Mouse (Mus musculus): Measurements from ENCODE around the gene Runx1. TPM values are rescaled to one million over a fixed set of nuclear protein-coding genes. Genes with fewer than 3 reads are reported as not detected.

The Runx1 gene
- polyA plus RNA-seq, 1 experiment from 2014 or later: 4.6 TPM

DNA sequence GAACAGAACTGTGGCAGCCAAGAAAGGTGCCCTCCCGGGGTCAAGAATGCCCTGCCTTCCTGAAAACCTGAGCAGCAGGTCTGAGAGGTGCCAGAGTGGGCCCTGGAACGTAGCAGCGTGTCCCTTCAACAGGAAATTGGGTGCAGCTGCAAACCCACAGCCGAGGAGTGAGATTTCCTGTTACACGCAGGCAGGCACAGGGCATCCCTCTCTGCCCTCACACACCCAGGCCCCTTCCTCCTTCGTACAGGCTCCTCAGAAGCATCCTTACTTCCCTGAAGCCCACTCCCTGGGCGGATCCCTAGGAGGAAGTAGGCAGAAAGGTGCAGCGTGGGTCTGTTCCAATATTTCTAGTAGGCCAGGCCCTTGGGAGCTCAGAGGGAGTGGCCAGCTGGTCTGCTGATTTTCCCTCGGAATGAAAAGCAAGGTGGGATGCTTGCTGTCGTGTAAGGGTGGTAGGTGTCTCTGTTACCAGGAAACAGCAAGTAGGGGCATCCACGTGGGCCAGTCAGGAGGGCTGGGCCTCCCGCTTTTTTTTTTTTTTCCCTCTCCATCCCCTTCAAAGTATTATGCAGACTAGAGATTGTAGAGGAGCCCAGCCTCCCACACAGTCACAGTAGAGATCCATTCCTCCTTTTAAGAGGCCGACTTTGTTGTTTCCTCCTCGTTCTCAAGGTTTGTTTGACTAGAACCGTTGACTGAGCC is 181.1 kb downstream of the Runx1 start:
- no peaks in the 10 kb centered on the region for H3K4me1 ChIP-seq (ENCODE audit: insufficient read depth)
- 0 out of 2 replicates have a peak overlapping the region, but pooled peaks have one; percentile 11 for H3K27ac ChIP-seq (ENCODE audit: low read depth)
- no peak overlapping the region for H3K4me3 ChIP-seq (ENCODE audit: low read depth, low read length)
- TF ChIP-seq CTCF (IDR thresholded peaks at IDR 0.05; ENCODE audit: low read depth) (no peak), EP300 (IDR thresholded peaks at IDR 0.05; ENCODE audit: low read depth) (no peak)
- no peaks in the 10 kb centered on the region for H3K9me3 ChIP-seq (ENCODE audit: low read length)
- 37% methylated on average over 15 of the region's 15 CpGs for WGBS (ENCODE audit: insufficient replicate concordance)
- no peaks in the 10 kb centered on the region for H3K27me3 ChIP-seq (ENCODE audit: insufficient read depth, low read length)
- H3K4me2 ChIP-seq (ENCODE audit: low read depth, low read length): no peak overlapping the region
- no peaks in the 10 kb centered on the region for H3K36me3 ChIP-seq (replicated peaks; ENCODE audit: insufficient read depth, low read length)
- no peak overlapping the region for H3K9ac ChIP-seq (replicated peaks)
- no peak for ATAC-seq
- DNase-seq: peak; percentile 26

DNA sequence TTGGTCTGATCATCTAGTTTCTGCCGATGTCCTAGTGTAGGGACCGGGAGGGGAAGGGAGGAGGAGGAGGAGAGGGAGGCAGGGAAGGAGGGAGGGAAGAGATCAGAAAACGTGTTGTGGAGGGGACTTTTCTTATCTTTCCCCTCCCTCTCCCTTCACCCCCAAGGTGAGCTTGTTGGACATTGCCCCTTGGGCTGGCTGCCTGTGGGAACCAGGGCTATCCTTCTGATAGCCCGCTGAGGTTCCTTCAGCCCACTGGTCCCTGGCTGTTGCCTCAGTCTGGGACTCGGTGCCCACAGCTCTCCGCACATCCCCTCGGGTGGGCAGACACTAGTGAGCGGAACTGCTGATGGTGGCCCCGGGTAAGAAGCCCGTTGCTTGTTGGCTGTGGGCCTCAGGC is 181.6 kb downstream of the Runx1 start:
- Histone ChIP-seq H3K4me1 (ENCODE audit: insufficient read depth) (no peaks in the 10 kb centered on the region), H3K4me3 (ENCODE audit: low read depth, low read length) (no peak overlapping the region), H3K9ac (replicated peaks) (no peak overlapping the region), H3K4me2 (ENCODE audit: low read depth, low read length) (no peak overlapping the region), H3K27ac (ENCODE audit: low read depth) (0 out of 2 replicates have a peak overlapping the region, but pooled peaks have one; percentile 11), H3K27me3 (ENCODE audit: insufficient read depth, low read length) (no peaks in the 10 kb centered on the region), H3K9me3 (ENCODE audit: low read length) (no peaks in the 10 kb centered on the region), H3K36me3 (replicated peaks; ENCODE audit: insufficient read depth, low read length) (no peaks in the 10 kb centered on the region)
- DNase-seq (no peak), ATAC-seq (no peak)
- 61% methylated on average over 10 of the region's 10 CpGs for WGBS (ENCODE audit: insufficient replicate concordance)
- TF ChIP-seq CTCF (IDR thresholded peaks at IDR 0.05; ENCODE audit: low read depth): no peak
- no peak for TF ChIP-seq EP300 (IDR thresholded peaks at IDR 0.05; ENCODE audit: low read depth)

DNA sequence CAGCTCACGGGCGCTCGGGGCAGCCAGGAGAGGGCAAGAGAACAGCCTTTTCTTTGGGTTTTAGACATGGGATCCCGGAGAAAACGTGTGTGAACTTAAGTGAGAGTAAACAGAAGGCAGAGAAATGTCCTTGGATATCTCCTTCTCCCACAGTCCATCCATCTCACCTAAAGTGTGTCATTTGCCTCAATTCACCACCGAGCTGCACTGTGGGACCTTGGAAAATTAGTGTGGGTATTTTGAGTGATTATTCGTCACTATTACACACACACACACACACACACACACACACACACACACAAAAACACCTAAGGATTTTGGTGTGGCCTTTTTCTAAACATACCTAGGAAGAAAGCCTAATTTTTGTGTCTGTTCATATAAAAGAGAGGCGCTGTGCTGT is 183.7 kb downstream of the Runx1 start:
- 85% methylated on average over 8 of the region's 8 CpGs for WGBS (ENCODE audit: insufficient replicate concordance)
- no peak for DNase-seq
- no peak overlapping the region for H3K9ac ChIP-seq (replicated peaks)
- TF ChIP-seq CTCF (IDR thresholded peaks at IDR 0.05; ENCODE audit: low read depth) (peak; percentile 7; the same call in 1 of the 2 replicates), EP300 (IDR thresholded peaks at IDR 0.05; ENCODE audit: low read depth) (no peak)
- no peaks in the 10 kb centered on the region for H3K27me3 ChIP-seq (ENCODE audit: insufficient read depth, low read length)
- no peaks in the 10 kb centered on the region for H3K4me1 ChIP-seq (ENCODE audit: insufficient read depth)
- H3K36me3 ChIP-seq (replicated peaks; ENCODE audit: insufficient read depth, low read length): no peaks in the 10 kb centered on the region
- no peaks in the 10 kb centered on the region for H3K9me3 ChIP-seq (ENCODE audit: low read length)
- H3K4me2 ChIP-seq (ENCODE audit: low read depth, low read length): no peak overlapping the region
- ATAC-seq: no peak
- H3K27ac ChIP-seq (ENCODE audit: low read depth): no peak overlapping the region
- H3K4me3 ChIP-seq (ENCODE audit: low read depth, low read length): no peak overlapping the region

- H3K9ac ChIP-seq (replicated peaks): no peak overlapping the region
- no peaks in the 10 kb centered on the region for H3K9me3 ChIP-seq (ENCODE audit: low read length)
- no peaks in the 10 kb centered on the region for H3K36me3 ChIP-seq (replicated peaks; ENCODE audit: insufficient read depth, low read length)
- 52% methylated on average over 6 of the region's 6 CpGs for WGBS (ENCODE audit: insufficient replicate concordance)
- no peaks in the 10 kb centered on the region for H3K4me1 ChIP-seq (ENCODE audit: insufficient read depth)
- no peak overlapping the region for H3K27ac ChIP-seq (ENCODE audit: low read depth)
- H3K27me3 ChIP-seq (ENCODE audit: insufficient read depth, low read length): no peaks in the 10 kb centered on the region
- H3K4me2 ChIP-seq (ENCODE audit: low read depth, low read length): no peak overlapping the region
- DNase-seq (no peak), ATAC-seq (no peak)
- no peak overlapping the region for H3K4me3 ChIP-seq (ENCODE audit: low read depth, low read length)
- TF ChIP-seq EP300 (IDR thresholded peaks at IDR 0.05; ENCODE audit: low read depth) (no peak), CTCF (IDR thresholded peaks at IDR 0.05; ENCODE audit: low read depth) (no peak)
Observed at GRCm38 (mm10) chr16:92641053-92641452, 184.9 kb downstream of the Runx1 start.

GRCm38 (mm10) chr16:92639093-92639492 is 186.9 kb downstream of the Runx1 start:
- Histone ChIP-seq H3K4me2 (ENCODE audit: low read depth, low read length) (no peak overlapping the region), H3K4me1 (ENCODE audit: insufficient read depth) (no peaks in the 10 kb centered on the region), H3K9me3 (ENCODE audit: low read length) (no peaks in the 10 kb centered on the region), H3K27me3 (ENCODE audit: insufficient read depth, low read length) (no peaks in the 10 kb centered on the region), H3K36me3 (replicated peaks; ENCODE audit: insufficient read depth, low read length) (no peaks in the 10 kb centered on the region), H3K9ac (replicated peaks) (no peak overlapping the region), H3K4me3 (ENCODE audit: low read depth, low read length) (no peak overlapping the region), H3K27ac (ENCODE audit: low read depth) (no peak overlapping the region)
- TF ChIP-seq EP300 (IDR thresholded peaks at IDR 0.05; ENCODE audit: low read depth) (no peak), CTCF (IDR thresholded peaks at IDR 0.05; ENCODE audit: low read depth) (no peak)
- DNase-seq: no peak
- ATAC-seq: no peak
- WGBS (ENCODE audit: insufficient replicate concordance): 73% methylated on average over 8 of the region's 8 CpGs

- ATAC-seq (no peak), DNase-seq (no peak)
- H3K9ac ChIP-seq (replicated peaks): no peak overlapping the region
- no peak overlapping the region for H3K4me3 ChIP-seq (ENCODE audit: low read depth, low read length)
- no peaks in the 10 kb centered on the region for H3K36me3 ChIP-seq (replicated peaks; ENCODE audit: insufficient read depth, low read length)
- TF ChIP-seq EP300 (IDR thresholded peaks at IDR 0.05; ENCODE audit: low read depth) (no peak), CTCF (IDR thresholded peaks at IDR 0.05; ENCODE audit: low read depth) (no peak)
- no peaks in the 10 kb centered on the region for H3K9me3 ChIP-seq (ENCODE audit: low read length)
- no peaks in the 10 kb centered on the region for H3K27me3 ChIP-seq (ENCODE audit: insufficient read depth, low read length)
- no peaks in the 10 kb centered on the region for H3K4me1 ChIP-seq (ENCODE audit: insufficient read depth)
- WGBS (ENCODE audit: insufficient replicate concordance): 56% methylated on average over 5 of the region's 5 CpGs
- H3K4me2 ChIP-seq (ENCODE audit: low read depth, low read length): no peak overlapping the region
- no peak overlapping the region for H3K27ac ChIP-seq (ENCODE audit: low read depth)
Observed at GRCm38 (mm10) chr16:92637033-92637432, 188.9 kb downstream of the Runx1 start.

Data from liver, postnatal 0 days (tissue).